Mouse (Mus musculus): Measurements from ENCODE around the gene Opcml. TPM values are rescaled to one million over a fixed set of nuclear protein-coding genes. Genes with fewer than 3 reads are reported as not detected.

Opcml gene
- polyA plus RNA-seq, 1 experiment: 88.3 TPM

GRCm38 (mm10) chr9:28403831-28404562, 613.4 kb downstream of the Opcml start:
- Histone ChIP-seq H3K4me1 (ENCODE audit: control insufficient read depth, insufficient read depth, low read length) (no peaks in the 10 kb centered on the region; the same call in 1 of the 2 replicates), H3K4me3 (ENCODE audit: insufficient read depth, low read length) (peak overlapping the region; percentile 53), H3K27ac (ENCODE audit: insufficient read depth, low read length) (peak overlapping the region; percentile 70)
- peak; percentile 64 for TF ChIP-seq CTCF (IDR thresholded peaks at IDR 0.05; ENCODE audit: extremely low read depth, insufficient read depth, low read length)
- peak; percentile 12; the same call in 1 of the 2 replicates for TF ChIP-seq POLR2A (IDR thresholded peaks at IDR 0.05; ENCODE audit: extremely low read depth, insufficient read depth, low read length)

- Histone ChIP-seq H3K4me3 (ENCODE audit: insufficient read depth, low read length) (peak overlapping the region; percentile 53), H3K27ac (ENCODE audit: insufficient read depth, low read length) (peak overlapping the region; percentile 18; the same call in 1 of the 2 replicates), H3K4me1 (ENCODE audit: control insufficient read depth, insufficient read depth, low read length) (no peaks in the 10 kb centered on the region; the same call in 1 of the 2 replicates)
- TF ChIP-seq CTCF (IDR thresholded peaks at IDR 0.05; ENCODE audit: extremely low read depth, insufficient read depth, low read length) (no peak), POLR2A (IDR thresholded peaks at IDR 0.05; ENCODE audit: extremely low read depth, insufficient read depth, low read length) (no peak)
Observed at GRCm38 (mm10) chr9:28404616-28405015, 614.0 kb downstream of the Opcml start.

DNA sequence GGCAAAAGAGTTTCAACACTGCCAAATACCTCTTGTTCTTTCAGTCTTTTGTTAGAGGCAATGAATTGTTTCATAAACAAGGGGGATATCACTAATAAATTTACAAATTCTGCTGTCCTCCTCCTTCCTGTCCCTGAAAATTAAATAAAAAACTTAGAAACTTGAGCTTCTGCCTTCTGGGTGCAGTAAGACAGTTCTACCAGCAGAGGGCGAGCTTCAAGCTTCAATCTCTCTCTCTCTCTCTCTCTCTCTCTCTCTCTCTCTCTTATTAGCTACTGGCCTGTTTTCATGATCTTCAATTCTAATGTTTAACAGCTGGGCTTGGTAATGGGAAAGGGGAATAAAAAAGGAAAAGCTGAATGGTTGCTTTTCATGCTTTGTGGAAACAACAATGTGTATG, 615.2 kb downstream of the Opcml start:
- H3K27ac ChIP-seq (ENCODE audit: insufficient read depth, low read length): 0 out of 2 replicates have a peak overlapping the region, but pooled peaks have one; percentile 42
- TF ChIP-seq CTCF (IDR thresholded peaks at IDR 0.05; ENCODE audit: extremely low read depth, insufficient read depth, low read length): peak; percentile 50
- no peak for TF ChIP-seq POLR2A (IDR thresholded peaks at IDR 0.05; ENCODE audit: extremely low read depth, insufficient read depth, low read length)
- peak overlapping the region; percentile 17 for H3K4me3 ChIP-seq (ENCODE audit: insufficient read depth, low read length)
- no peaks in the 10 kb centered on the region; the same call in 1 of the 2 replicates for H3K4me1 ChIP-seq (ENCODE audit: control insufficient read depth, insufficient read depth, low read length)

GRCm38 (mm10) chr9:28420808-28421207, 630.2 kb downstream of the Opcml start:
- Histone ChIP-seq H3K4me3 (ENCODE audit: insufficient read depth, low read length) (no peak overlapping the region), H3K4me1 (ENCODE audit: control insufficient read depth, insufficient read depth, low read length) (peaks cover 2% of the 10 kb centered on the region), H3K27ac (ENCODE audit: insufficient read depth, low read length) (no peak overlapping the region)
- TF ChIP-seq POLR2A (IDR thresholded peaks at IDR 0.05; ENCODE audit: extremely low read depth, insufficient read depth, low read length) (no peak), CTCF (IDR thresholded peaks at IDR 0.05; ENCODE audit: extremely low read depth, insufficient read depth, low read length) (no peak)

DNA sequence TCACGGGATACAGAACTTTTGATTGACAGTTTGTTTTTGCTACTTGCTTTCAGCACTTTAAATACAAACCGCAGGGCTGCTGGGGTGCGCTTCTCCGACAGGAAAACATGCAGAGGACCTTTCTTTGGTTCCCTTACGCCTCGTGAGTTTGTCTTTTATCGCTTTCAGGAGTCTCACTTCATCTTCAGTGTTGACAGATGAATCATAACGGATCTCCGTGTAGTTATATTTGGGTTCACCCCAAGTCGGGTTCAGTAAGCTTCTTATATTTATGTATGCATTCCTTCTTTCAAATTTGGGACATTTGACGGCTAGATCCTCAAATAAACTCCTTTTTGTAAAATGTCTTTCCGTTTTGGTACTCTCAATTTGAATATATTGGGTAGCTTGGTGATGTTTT, 632.8 kb downstream of the Opcml start:
- TF ChIP-seq POLR2A (IDR thresholded peaks at IDR 0.05; ENCODE audit: extremely low read depth, insufficient read depth, low read length): no peak
- no peak for TF ChIP-seq CTCF (IDR thresholded peaks at IDR 0.05; ENCODE audit: extremely low read depth, insufficient read depth, low read length)
- Histone ChIP-seq H3K27ac (ENCODE audit: insufficient read depth, low read length) (no peak overlapping the region), H3K4me3 (ENCODE audit: insufficient read depth, low read length) (no peak overlapping the region)

DNA sequence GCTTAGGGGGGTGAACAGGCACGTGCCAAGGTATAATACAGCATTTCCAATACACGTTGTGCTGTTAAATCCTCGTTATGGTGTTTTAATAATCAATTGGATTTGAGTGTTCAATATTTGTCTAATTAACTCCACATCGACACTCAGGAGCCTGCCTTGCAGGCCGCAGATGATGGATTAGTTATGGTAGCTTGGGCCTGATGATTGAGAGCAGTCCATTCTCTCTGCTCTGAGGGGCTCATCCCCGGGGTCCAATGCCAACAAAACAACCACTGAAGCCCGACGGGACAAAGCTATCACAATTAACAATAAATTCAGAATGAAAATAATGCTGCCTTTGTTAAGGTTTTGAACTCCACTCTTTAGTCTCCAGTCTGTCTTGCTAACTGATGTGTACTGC, 641.6 kb downstream of the Opcml start:
- Histone ChIP-seq H3K4me3 (ENCODE audit: insufficient read depth, low read length) (no peak overlapping the region), H3K4me1 (ENCODE audit: control insufficient read depth, insufficient read depth, low read length) (peaks cover 2% of the 10 kb centered on the region; the same call in 1 of the 2 replicates), H3K27ac (ENCODE audit: insufficient read depth, low read length) (no peak overlapping the region)
- TF ChIP-seq CTCF (IDR thresholded peaks at IDR 0.05; ENCODE audit: extremely low read depth, insufficient read depth, low read length) (no peak), POLR2A (IDR thresholded peaks at IDR 0.05; ENCODE audit: extremely low read depth, insufficient read depth, low read length) (no peak)

More for the DNA sequence above, 632.8 kb downstream of the Opcml start:
- H3K4me1 ChIP-seq (ENCODE audit: control insufficient read depth, insufficient read depth, low read length): peaks cover 2% of the 10 kb centered on the region

DNA sequence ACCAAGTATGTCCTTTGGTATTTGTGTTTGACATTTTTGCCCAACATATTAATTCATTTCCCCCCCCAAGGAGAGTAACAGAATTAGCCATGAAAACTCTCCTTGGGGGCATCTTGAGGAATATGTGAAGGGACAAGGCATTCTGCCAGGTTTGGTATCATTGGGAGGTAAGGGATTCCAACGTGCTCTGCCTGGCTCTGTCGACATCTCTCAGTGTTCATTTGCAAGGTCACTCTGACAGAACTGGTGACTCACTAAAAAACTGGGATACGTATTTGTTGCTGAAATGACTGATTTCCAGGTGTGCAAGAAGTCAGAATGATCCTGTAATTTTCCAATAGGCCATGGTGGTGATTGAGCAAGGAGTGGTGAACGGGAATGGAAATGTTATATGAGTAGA, 648.2 kb downstream of the Opcml start:
- Histone ChIP-seq H3K27ac (ENCODE audit: insufficient read depth, low read length) (peak overlapping the region; percentile 17; the same call in 1 of the 2 replicates), H3K4me3 (ENCODE audit: insufficient read depth, low read length) (no peak overlapping the region), H3K4me1 (ENCODE audit: control insufficient read depth, insufficient read depth, low read length) (peaks cover 16% of the 10 kb centered on the region)
- TF ChIP-seq POLR2A (IDR thresholded peaks at IDR 0.05; ENCODE audit: extremely low read depth, insufficient read depth, low read length) (no peak), CTCF (IDR thresholded peaks at IDR 0.05; ENCODE audit: extremely low read depth, insufficient read depth, low read length) (no peak)

DNA sequence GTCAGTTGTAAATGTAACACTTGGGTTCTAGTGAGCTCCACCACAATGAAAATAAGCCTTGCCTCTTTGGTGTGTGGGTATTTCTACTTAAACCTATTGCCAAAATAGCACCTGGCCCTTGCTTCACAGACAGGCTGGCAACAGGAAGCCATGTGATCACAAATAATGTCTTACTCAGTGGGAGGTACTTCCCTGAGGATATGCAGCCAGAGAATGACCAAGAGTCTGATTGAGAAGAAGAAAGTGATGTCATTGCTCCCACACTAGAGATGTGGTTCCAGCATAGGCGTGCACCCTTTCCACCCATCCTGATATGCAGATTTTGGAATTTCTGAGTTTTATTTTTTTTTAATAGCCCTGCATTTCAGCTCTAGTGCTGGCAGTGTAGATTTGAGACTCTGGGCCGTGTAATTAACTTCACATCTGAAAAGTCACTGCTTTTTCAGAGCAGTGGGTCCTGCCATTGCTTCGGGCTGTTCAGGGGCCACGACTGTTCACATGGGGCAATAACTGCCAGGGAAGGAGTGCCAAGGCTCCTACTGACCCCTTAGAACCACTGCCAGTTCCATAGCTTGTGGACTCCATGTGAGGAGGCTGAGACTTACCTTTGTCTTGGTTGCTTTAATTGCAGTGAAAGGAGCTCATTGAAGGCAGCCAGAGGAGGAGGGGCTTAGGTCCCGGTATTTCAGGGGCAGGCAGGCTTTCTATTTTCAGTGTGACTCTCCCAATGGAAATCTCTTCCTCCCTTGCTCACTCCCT, 649.0 kb downstream of the Opcml start:
- peaks cover 16% of the 10 kb centered on the region for H3K4me1 ChIP-seq (ENCODE audit: control insufficient read depth, insufficient read depth, low read length)
- TF ChIP-seq POLR2A (IDR thresholded peaks at IDR 0.05; ENCODE audit: extremely low read depth, insufficient read depth, low read length) (no peak), CTCF (IDR thresholded peaks at IDR 0.05; ENCODE audit: extremely low read depth, insufficient read depth, low read length) (no peak)
- H3K27ac ChIP-seq (ENCODE audit: insufficient read depth, low read length): 0 out of 2 replicates have a peak overlapping the region, but pooled peaks have one; percentile 17

DNA sequence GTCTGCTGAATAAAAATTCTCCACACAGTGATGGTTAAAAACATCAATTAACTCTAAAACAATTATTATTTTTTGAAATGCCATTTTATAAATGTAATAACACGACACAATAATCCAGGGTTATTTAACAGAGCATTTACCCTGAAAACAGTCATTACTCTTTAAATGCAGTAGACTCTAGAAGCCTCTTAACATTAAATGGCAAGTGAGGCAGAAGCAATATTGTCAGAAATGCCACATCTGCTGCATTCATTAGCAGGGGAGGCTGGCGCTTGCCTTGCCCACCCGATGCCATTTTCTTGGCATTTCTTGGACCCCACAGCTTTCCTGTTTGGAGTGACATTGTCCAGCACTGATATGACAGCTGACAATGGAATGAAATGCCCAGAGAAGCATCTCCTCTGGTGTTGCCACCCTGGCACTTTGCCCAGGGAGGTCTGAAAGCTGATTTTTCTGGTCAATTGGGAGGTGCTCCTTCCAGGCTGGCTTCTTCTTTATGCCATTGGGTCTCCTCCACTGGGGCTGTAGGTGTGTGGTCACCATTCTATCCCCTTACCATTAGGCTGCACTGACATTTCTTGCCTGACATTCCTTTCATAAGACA, 649.7 kb downstream of the Opcml start:
- no peak overlapping the region for H3K4me3 ChIP-seq (ENCODE audit: insufficient read depth, low read length)
- peaks cover 18% of the 10 kb centered on the region for H3K4me1 ChIP-seq (ENCODE audit: control insufficient read depth, insufficient read depth, low read length)
- TF ChIP-seq CTCF (IDR thresholded peaks at IDR 0.05; ENCODE audit: extremely low read depth, insufficient read depth, low read length) (no peak), POLR2A (IDR thresholded peaks at IDR 0.05; ENCODE audit: extremely low read depth, insufficient read depth, low read length) (no peak)
- peak overlapping the region; percentile 8; the same call in 1 of the 2 replicates for H3K27ac ChIP-seq (ENCODE audit: insufficient read depth, low read length)

More for the DNA sequence above, 649.0 kb downstream of the Opcml start:
- H3K4me3 ChIP-seq (ENCODE audit: insufficient read depth, low read length): no peak overlapping the region

All from cortical plate, adult 2 months (tissue).